ENCODE assay signal across 18 mouse cellular contexts in genomic region chr4:134460277-134460676, GRCm38 (mm10). TPM values are rescaled to one million over a fixed set of nuclear protein-coding genes. Genes with fewer than 3 reads are reported as not detected.
A peak's percentile ranks its signal among the peaks of the same experiment; 100 is the strongest.
DNase-seq lines count a peak whose midpoint lies in the region; ATAC-seq lines count a peak whose summit lies in the region.
"Had no signal": no experiment of that assay in that cellular context is flagged by ENCODE, and none has a peak within 500 bp of the region (broad histone marks: within the 10 kb centered on the region; RNA-seq: fewer than 3 reads in every experiment).

No protein-coding gene starts in this region.

- 0 out of 2 replicates have a peak overlapping the region, but pooled peaks have one; percentile 56 for H3K27ac ChIP-seq in heart, embryonic 10.5 days
- H3K27ac ChIP-seq: kidney, postnatal 0 days; liver, embryonic 15.5 days; midbrain, embryonic 12.5 days; neural tube, embryonic 15.5 days had no signal

- no peaks in the 10 kb centered on the region for H3K27me3 ChIP-seq in heart, embryonic 10.5 days (ENCODE audit: insufficient read depth, poor library complexity, severe bottlenecking)
- H3K27me3 ChIP-seq: Patski had no signal

- no peaks in the 10 kb centered on the region for H3K9me3 ChIP-seq in heart, embryonic 10.5 days
- H3K9me3 ChIP-seq: liver, embryonic 15.5 days; midbrain, embryonic 12.5 days; neural tube, embryonic 15.5 days had no signal

- ATAC-seq in common myeloid progenitor, adult 5-6 weeks (replicated peaks; ENCODE audit: low read depth, poor library complexity, severe bottlenecking): peak; percentile 87
- peak; percentile 69 for ATAC-seq in megakaryocyte progenitor cell, adult 5-6 weeks (replicated peaks; ENCODE audit: poor library complexity)
- ATAC-seq: hindbrain, embryonic 16.5 days; Patski had no signal

- no peaks in the 10 kb centered on the region for H3K36me3 ChIP-seq in heart, embryonic 10.5 days
- H3K36me3 ChIP-seq: heart, embryonic 12.5 days; liver, embryonic 15.5 days; midbrain, embryonic 12.5 days; neural tube, embryonic 15.5 days had no signal

- intact Hi-C loops in left cerebral cortex, postnatal 10 days (cut with DNase I): no loop called here

- H3K4me3 ChIP-seq in heart, embryonic 10.5 days: no peak overlapping the region
- H3K4me3 ChIP-seq: heart, embryonic 12.5 days; liver, embryonic 15.5 days; midbrain, embryonic 12.5 days; neural tube, embryonic 15.5 days had no signal

- peaks cover 20% of the 10 kb centered on the region for H3K4me1 ChIP-seq in heart, embryonic 10.5 days
- H3K4me1 ChIP-seq: midbrain, embryonic 12.5 days; neural tube, embryonic 15.5 days had no signal

- no peak for DNase-seq in heart, embryonic 10.5 days (ENCODE audit: low spot score)
- no peak for DNase-seq in heart, adult 8-10 months (ENCODE audit: low spot score)
- peak; percentile 64 for DNase-seq in thymus, postnatal 0 days (ENCODE audit: low spot score)
- DNase-seq in left cerebral cortex, postnatal 10 days (ENCODE audit: extremely low spot score in 1 of 2, low spot score in 2 of 2): no peak
- DNase-seq in layer of hippocampus, adult 8-10 months (ENCODE audit: low spot score in 2 of 2): no peak
- no peak for DNase-seq in retina, embryonic 14.5 days (ENCODE audit: low spot score)
- DNase-seq: adrenal gland, postnatal 10 days; embryo, embryonic 11 days; right cerebral cortex, postnatal 25 days had no signal

- 35% methylated on average over 10 of the region's 10 CpGs for WGBS in heart, embryonic 10.5 days

RNA-seq across cellular contexts. Expression of gene Stmn1, which starts 7.8 kb away (rescaled TPM):
- 838 and 1,170 TPM in 2 replicates for polyA plus RNA-seq in heart, embryonic 10.5 days (2016; fragmentation: Nextera tagmentation; extraction: Ambion mirVana)
- 10 to 100 TPM; 20.8 to 26.2 (median 22.0) TPM for total RNA-seq in heart, adult 8-10 months (2022)
- total RNA-seq in common myeloid progenitor, adult 5-6 weeks (2017): 1,614 and 1,654 TPM in 2 replicates
- total RNA-seq in megakaryocyte progenitor cell, adult 5-6 weeks (2015): 794 and 868 TPM in 2 replicates
- total RNA-seq in megakaryocyte progenitor cell, adult 5-6 weeks (2017): 1,207 and 1,242 TPM in 2 replicates
- polyA plus RNA-seq in thymus, postnatal 0 days (2015; fragmentation: Nextera tagmentation; extraction: Ambion mirVana): 1,989 and 2,008 TPM in 2 replicates
- total RNA-seq in left cerebral cortex, postnatal 10 days (2021): 1,000 to 10,000 TPM; 1,910 to 2,141 TPM
- 100 to 1,000 TPM; 367 to 422 (median 391) TPM for total RNA-seq in layer of hippocampus, adult 8-10 months (2022)

RNA-seq across cellular contexts. Expression of gene Paqr7, which starts 36.2 kb away (rescaled TPM):
- polyA plus RNA-seq in heart, embryonic 10.5 days (2016; fragmentation: Nextera tagmentation; extraction: Ambion mirVana): 7.8 and 14.5 TPM in 2 replicates
- total RNA-seq in heart, adult 8-10 months (2022): 10 to 100 TPM; 15.8 to 28.8 (median 20.2) TPM
- 10.6 and 12.6 TPM in 2 replicates for total RNA-seq in common myeloid progenitor, adult 5-6 weeks (2017)
- 5.2 and 7.3 TPM in 2 replicates for total RNA-seq in megakaryocyte progenitor cell, adult 5-6 weeks (2015)
- 11.1 and 13.5 TPM in 2 replicates for total RNA-seq in megakaryocyte progenitor cell, adult 5-6 weeks (2017)
- 8.1 TPM in 2 replicates for polyA plus RNA-seq in thymus, postnatal 0 days (2015; fragmentation: Nextera tagmentation; extraction: Ambion mirVana)
- 10 to 100 TPM; 44.2 to 51.7 TPM for total RNA-seq in left cerebral cortex, postnatal 10 days (2021)
- 10 to 100 TPM; 55.4 to 75.1 (median 63.4) TPM for total RNA-seq in layer of hippocampus, adult 8-10 months (2022)

RNA-seq across cellular contexts. Expression of gene Aunip, which starts 50.5 kb away (rescaled TPM):
- 16.1 and 17.2 TPM in 2 replicates for polyA plus RNA-seq in heart, embryonic 10.5 days (2016; fragmentation: Nextera tagmentation; extraction: Ambion mirVana)
- under 1 TPM in 1 of 4 experiments, not detected in 3; 0.20 TPM for total RNA-seq in heart, adult 8-10 months (2022)
- total RNA-seq in common myeloid progenitor, adult 5-6 weeks (2017): 32.6 and 37.0 TPM in 2 replicates
- total RNA-seq in megakaryocyte progenitor cell, adult 5-6 weeks (2015): 11.8 and 14.6 TPM in 2 replicates
- total RNA-seq in megakaryocyte progenitor cell, adult 5-6 weeks (2017): 24.3 and 30.6 TPM in 2 replicates
- polyA plus RNA-seq in thymus, postnatal 0 days (2015; fragmentation: Nextera tagmentation; extraction: Ambion mirVana): 14.3 and 16.7 TPM in 2 replicates
- total RNA-seq in left cerebral cortex, postnatal 10 days (2021): 1 to 10 TPM in 1 of 2 experiments, under 1 TPM in 1; 0.88 to 1.0 TPM
- total RNA-seq in layer of hippocampus, adult 8-10 months (2022): under 1 TPM in 3 of 4 experiments, not detected in 1; 0.25 to 0.85 (median 0.33) TPM

Comparison
In these comparisons a context has a peak if more than half of its experiments do, and no peak if none do; other contexts are left out.
1. RNA of gene Stmn1, which starts 7.8 kb away (total RNA-seq): 1,910 to 2,141 TPM in left cerebral cortex, postnatal 10 days, 1,614 to 1,654 TPM in common myeloid progenitor, adult 5-6 weeks, 794 to 1,242 TPM in megakaryocyte progenitor cell, adult 5-6 weeks and 367 to 422 TPM in layer of hippocampus, adult 8-10 months; 20.8 to 26.2 TPM in heart, adult 8-10 months; every median in the first group is over 10 times any median in the second.
2. RNA of gene Aunip, which starts 50.5 kb away (total RNA-seq): 32.6 to 37.0 TPM in common myeloid progenitor, adult 5-6 weeks and 11.8 to 30.6 TPM in megakaryocyte progenitor cell, adult 5-6 weeks; 0.88 to 1.0 TPM in left cerebral cortex, postnatal 10 days, 0.25 to 0.85 TPM in layer of hippocampus, adult 8-10 months and 0.20 TPM in heart, adult 8-10 months; every median in the first group is over 4 times any median in the second.